Mouse (Mus musculus): ENCODE results near the gene Taf3.
A peak's percentile ranks its signal among the peaks of the same experiment; 100 is the strongest.

The Taf3 gene

DNA sequence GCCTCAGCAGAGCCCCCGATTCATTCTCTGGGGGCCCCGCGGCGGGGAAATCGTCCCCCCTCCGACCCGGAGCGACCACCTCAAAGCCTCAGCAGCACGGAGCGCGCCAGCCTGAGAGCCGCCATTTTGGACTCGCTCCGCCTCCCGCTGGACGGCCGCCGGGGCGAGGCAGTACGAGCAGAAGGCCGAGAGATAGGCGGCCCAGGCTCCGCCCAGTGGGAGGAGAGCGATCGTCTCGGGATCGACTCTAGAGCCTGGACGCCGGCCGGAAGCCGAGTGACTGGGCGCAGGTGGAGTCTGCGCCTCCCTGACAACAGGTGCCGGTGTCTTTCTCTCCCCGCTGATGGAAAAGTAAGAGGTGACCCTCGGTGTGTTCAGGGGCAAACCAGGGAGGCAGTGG, at the start of gene Taf3:
TSS of gene Taf3 (minus strand) at position 136 of the 400 bp plus-strand sequence.
- DNase-seq (ENCODE audit: low read depth, low spot score): peak; percentile 93

- no peak for DNase-seq (ENCODE audit: low read depth, low spot score)
Measured at GRCm38 (mm10) chr2:10094327-10095100, 46.1 kb upstream of the Taf3 start.

DNA sequence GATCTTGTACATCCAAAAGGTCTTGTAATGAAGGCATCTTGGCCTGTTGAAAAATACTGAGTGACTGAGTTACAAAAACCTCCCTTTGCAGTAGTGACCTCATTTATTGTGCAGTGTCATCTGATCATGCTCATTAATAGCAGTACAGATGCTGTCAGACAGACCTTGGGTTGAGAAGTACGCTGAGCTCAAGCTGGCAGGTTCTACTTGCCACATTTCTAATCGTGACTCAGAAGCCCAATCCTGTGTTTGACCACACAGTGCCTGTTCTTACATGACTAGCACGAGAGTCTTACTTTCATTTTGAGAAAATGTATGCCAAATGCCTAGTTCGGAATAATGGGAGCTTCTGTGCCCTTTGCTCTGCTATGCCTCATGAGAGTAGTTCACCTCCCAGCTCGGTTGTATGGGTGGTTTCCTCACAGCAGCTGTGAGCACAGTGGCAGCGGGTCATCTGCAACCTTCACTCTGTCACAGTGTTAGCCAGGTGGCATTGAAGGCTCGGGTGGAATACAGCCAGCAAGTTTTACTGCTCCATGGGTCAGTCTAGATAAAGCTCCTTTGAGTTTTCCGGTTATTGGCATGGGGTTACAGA, 39.0 kb upstream of the Taf3 start:
- no peak for DNase-seq (ENCODE audit: low read depth, low spot score)

DNA sequence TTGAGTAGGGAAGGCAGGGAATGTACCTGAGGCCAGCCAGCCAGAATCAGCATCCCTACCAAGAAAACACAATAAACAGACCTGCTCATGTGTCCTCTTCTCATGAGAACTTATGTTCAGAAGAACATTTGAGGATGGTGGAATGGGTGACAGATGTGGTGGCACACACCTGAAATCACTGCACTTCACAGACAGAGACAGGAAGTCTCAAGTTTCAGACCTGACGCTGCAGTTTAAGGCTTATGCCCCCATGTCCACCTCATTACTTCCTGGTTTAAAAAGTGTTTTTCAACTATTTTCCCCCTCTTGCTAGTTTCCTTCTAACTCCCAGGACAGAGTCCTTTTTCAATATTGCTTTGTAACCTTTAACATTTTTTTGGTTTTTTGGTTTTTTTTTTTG, 34.3 kb upstream of the Taf3 start:
- DNase-seq (ENCODE audit: low read depth, low spot score): peak; percentile 45

- no peak for DNase-seq (ENCODE audit: low read depth, low spot score)
Measured at GRCm38 (mm10) chr2:10081453-10082080, 33.2 kb upstream of the Taf3 start.

- peak; percentile 96 for DNase-seq (ENCODE audit: low read depth, low spot score)
Measured at GRCm38 (mm10) chr2:10080310-10081010, 32.1 kb upstream of the Taf3 start, which contains the start of the genes Atp5c1 and Kin. Gene Atp5c1 (minus strand): TSS chr2:10080510. Gene Kin (plus strand): TSS chr2:10080593.

DNA sequence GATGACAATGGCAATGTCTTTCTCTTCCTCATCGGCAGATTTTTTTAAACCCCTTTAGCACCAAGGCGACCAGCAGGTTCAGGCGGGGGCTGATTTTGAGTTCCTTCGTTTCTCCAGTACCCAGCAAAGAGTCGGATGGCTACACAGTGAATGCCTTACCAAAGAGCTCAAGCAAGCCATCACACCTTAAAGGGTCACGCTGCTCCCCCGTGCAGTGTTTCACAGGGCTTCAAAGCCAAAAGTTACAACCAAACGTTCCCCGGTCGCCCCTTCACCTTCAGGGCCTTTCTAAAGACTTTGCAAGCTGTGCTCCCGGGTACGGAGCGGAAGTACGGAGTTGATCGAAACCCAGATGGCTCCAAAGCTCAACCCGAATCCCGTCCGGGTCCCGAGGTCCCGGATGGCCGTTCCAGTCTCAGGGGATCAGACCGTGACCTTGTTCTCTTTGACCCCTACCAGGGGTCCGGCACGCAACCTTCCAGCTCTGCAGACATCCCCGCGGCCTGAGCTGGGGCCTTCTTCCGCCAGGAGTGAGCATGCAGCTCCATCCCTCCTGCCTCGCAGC, 31.4 kb upstream of the Taf3 start:
- no peak for DNase-seq (ENCODE audit: low read depth, low spot score)

DNA sequence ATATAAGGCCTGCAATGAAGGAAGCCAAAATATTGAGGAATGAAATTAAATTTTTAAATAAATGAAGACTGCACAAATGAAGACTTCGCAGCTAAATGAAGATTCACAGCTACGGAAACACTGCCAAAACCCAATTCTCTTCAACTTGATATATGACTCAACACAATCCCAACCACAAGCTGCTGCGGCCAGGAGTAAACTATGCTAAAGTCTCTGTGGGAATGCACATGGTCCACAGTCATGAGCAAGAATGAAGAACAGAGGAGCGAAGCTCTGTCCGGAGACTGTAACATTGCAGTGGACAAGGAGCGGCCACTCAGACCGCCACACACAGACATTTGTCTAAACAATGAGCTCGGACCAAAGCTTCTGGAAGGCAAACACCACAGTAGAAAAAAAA, 28.3 kb upstream of the Taf3 start:
- DNase-seq (ENCODE audit: low read depth, low spot score): no peak

GRCm38 (mm10) chr2:10074470-10074869, 26.1 kb upstream of the Taf3 start:
- DNase-seq (ENCODE audit: low read depth, low spot score): no peak

GRCm38 (mm10) chr2:10071751-10072150, 23.4 kb upstream of the Taf3 start:
- DNase-seq (ENCODE audit: low read depth, low spot score): no peak

DNA sequence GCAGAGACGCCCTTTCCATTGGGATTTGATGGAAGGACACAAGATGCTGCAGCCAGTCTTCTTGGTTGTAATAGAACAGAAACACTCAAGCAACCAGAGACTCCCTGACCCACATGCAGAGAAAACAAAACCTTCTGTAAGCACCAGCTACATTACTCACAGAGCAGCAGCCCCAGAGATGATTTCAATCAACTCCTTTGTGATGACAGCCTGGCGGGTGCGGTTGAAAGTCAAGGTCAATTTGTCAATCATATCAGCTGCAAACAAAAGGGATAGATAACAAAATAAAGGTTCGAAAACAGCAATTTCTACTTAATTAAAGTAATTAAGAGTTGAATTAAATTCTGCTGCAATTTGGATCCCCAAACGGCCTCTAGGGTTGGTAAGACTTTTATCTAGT, 10.4 kb upstream of the Taf3 start:
- DNase-seq (ENCODE audit: low read depth, low spot score): no peak

DNA sequence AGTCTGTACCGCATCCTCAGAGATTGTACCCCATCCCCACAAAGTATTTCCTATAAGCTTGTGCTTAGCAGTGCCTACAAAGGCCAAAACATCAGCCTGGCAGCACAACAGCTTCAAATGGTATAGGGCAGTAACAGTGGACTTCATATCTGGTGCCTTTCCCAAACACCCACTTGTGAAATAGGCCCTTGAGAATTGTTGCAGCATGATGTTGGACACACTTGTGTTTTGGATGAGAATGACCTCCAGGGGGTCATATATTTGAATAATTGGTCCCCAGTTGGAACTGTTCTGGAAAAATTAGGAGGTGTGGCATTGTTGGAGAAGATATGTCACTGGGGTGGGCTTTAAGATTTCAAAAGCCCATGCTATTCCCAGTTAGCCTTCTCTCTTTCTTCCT, 3.6 kb upstream of the Taf3 start:
- DNase-seq (ENCODE audit: low read depth, low spot score): no peak

DNA sequence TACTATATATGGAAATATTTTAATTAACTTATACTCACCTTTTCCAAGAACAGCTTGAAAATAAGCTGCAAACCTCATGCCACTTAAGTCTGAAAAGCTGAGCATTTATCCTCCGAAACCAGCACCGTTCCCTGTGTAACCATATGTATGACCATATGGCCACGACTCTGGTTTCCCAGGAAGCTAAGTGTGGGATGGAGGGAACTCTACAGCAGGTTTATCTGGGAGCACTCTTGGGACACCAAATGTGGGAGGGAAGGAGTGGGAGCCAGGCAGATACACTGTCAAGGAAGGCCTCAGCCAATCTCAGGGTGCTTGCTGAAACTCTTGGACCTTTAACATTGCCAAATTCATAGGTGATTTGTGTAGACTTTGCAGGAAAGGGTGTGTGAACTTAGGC, 2.5 kb upstream of the Taf3 start:
- DNase-seq (ENCODE audit: low read depth, low spot score): no peak

GRCm38 (mm10) chr2:10049456-10049855, 1.1 kb upstream of the Taf3 start:
- DNase-seq (ENCODE audit: low read depth, low spot score): no peak

DNA sequence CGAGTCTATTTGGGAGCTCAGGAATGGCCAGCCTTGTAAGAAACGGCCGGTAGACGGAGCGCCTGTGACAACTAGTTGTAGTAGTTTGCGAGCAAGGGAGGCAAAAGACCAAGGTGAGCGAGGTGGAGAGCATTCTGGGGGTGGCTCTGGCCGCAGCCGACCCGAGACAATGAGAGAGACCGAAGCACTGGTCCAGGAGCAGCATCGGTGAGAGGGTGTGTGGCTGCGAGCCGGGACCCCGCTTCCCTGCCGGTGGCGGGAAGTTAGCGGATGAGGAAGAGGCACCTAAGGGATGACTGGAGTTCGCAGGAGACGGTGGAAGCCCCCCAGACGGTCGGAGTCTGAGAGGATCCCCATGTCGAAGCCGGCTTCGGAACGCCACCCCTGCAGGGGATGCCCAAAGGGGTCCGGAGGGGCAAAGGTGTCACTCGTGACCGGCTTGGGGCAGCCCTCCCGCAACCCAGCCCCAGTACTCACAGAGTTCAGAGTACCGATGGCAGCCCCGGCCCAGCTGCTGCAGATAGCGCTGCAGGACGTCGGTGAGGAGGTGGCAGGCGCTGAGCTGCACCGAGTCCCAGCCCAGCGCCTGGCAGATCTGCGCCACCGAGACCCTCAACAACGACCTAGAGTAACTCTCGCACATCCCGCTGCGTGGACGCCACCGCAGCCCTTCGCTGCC, 499 bp downstream of the Taf3 start:
- peak; percentile 68 for DNase-seq (ENCODE audit: low read depth, low spot score)

DNA sequence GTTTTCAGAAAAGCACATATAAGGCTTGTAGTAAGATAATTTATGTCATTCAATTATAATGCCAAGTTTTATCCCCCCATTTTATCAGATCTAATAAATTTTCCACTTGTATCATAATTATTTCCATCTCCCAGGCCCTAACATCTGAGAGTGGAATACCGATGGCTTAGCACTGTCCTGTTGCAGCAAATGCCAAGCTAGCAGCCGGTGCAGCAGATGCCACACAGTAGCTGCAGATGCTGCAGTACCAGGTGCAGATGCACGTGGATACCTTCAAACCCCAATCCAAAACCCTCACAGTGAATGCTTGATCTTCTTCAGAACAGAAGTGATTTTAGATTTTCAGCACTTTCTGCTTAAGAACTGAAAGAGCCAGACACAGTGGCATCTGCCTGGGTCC, 13.4 kb downstream of the Taf3 start:
- DNase-seq (ENCODE audit: low read depth, low spot score): no peak

DNA sequence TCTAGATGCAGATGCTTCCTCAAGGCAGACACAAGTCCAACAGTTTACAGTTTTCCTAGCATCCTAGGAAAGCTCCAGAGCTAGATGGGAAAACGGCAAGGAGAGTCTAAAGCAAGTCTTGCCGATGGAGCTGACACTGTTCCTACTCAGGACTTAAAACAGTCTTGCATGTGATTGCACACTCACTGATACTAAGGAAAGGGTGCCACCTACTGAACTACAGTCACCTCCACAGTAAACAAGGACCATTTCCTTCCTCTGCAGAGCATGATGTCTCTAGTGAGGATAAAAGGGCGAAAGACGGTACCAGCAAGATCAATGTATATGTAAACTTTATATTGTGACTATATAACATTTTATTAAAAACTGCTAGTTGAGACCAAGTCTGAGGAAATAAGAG, 14.7 kb downstream of the Taf3 start:
- no peak for DNase-seq (ENCODE audit: low read depth, low spot score)

DNA sequence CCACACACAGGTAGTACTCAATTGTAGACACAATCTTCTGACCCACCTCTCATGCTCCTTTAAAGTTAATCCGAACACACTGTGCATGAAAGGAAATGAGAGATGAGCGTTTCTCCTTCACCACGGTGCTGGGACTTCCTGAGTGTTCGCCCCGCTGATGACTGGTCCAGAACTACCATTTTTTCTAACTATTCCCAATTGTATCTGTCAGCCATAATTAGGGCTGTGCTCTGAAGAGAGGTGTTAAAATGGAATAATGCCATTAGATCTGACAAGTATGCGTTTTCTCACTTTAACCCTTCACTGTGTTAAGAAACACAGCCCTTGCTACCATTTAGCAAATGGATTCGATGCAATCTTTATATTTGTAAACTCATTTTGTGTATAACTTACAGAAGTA, 18.6 kb downstream of the Taf3 start:
- DNase-seq (ENCODE audit: low read depth, low spot score): no peak

DNA sequence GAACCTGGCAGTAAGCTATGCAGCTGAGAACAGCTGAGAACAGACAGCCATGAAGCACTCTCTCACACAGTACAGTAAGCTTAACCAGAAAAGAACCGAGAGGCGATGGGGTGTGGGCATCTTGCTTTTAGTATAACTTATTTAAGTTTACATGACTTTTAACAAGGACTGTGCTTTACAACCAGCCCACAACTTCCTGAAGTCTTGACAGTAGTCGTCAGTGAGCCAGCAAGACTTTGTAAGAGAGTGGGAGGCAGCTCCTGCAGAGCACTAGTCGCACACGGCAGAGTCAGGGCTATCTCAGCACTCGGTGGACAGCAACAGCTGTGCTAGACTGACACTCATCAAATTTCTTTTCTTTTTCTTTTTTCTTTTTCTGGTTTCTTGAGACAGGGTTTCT, 24.1 kb downstream of the Taf3 start:
- DNase-seq (ENCODE audit: low read depth, low spot score): no peak

DNA sequence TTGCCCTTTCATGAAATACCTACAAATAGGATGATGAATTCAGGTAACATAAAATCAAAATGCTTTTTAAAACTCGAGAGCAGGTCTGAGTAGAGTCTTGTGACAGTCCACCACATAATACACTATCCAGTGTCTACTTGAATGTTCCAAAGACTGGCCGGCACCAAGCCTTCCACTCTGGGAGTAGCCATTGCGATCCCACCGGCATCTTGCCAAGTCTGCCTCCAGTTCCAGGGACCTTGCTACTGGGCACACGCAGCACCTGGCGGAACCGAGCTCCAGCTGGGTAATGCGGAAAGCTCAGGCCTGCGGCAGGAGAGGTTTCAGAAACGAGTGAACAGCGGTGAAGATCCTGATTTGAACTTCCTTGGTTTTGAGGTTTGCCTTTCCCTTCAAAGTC, 27.1 kb downstream of the Taf3 start:
- no peak for DNase-seq (ENCODE audit: low read depth, low spot score)

DNA sequence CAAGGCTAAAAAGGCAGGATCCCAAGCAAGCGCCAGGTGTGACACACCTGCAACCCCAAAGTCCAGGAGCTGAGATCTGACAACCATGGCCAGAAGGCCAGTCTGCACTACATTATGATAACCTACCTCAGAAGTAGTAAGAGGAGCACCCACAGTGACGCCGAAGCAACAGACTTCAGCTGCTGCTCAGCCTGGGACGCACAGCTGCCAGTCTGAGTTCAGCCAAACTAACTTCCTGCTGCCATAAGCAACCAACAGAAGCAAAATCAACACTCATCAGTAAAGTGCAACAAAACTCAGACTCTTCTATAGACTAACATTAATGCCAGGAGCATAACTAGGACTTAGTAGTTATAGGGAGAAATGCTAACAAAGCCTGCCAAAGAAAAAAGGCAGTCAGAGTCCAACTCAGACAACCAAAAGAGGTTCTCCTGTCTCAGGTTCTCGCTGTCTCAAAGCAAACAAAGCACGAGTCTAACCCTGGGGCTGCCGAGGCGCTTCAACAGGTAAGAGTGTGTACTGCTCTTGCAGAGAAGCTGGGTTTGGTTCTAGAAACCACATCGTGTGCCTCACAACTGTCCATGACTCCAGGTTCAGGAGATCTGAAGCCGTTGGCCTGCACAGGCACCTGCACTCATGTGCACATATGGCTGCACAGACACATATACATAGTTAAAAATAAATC, 33.3 kb downstream of the Taf3 start:
- DNase-seq (ENCODE audit: low read depth, low spot score): no peak
